ENCODE assay signal across 43 mouse cellular contexts in genomic region chr1:161139496-161139895, GRCm38 (mm10). TPM values are rescaled to one million over a fixed set of nuclear protein-coding genes. Genes with fewer than 3 reads are reported as not detected.
DNase-seq lines count a peak whose midpoint lies in the region; ATAC-seq and TF ChIP-seq lines count a peak whose summit lies in the region.
"Had no signal": no experiment of that assay in that cellular context is flagged by ENCODE, and none has a peak within 500 bp of the region (broad histone marks: within the 10 kb centered on the region; RNA-seq: fewer than 3 reads in every experiment).

No protein-coding gene starts in this region.

- TF ChIP-seq CTCF in liver, postnatal 0 days (IDR thresholded peaks at IDR 0.05; ENCODE audit: low read depth), result no peak
- no peak for TF ChIP-seq CTCF in CH12.LX (conservative IDR thresholded peaks at IDR 0.05 in 1 of 2, IDR thresholded peaks at IDR 0.05 in 1 of 2; ENCODE audit: low read depth in 2 of 2, low read length in 2 of 2)
- no peak for TF ChIP-seq CTCF in gastrocnemius, adult 2 months (IDR thresholded peaks at IDR 0.05)

- H3K4me3 ChIP-seq in liver, postnatal 0 days (ENCODE audit: low read depth, low read length), result no peak overlapping the region
- H3K4me3 ChIP-seq in liver, embryonic 11.5 days (ENCODE audit: low read depth, low read length), result no peak overlapping the region
- no peak overlapping the region for H3K4me3 ChIP-seq in CH12.LX (replicated peaks in 1 of 3; ENCODE audit: low read depth in 2 of 3, low read length in 2 of 3, poor library complexity in 1 of 3)
- no peak overlapping the region for H3K4me3 ChIP-seq in gastrocnemius, adult 2 months
- H3K4me3 ChIP-seq: embryonic facial prominence, embryonic 10.5 days; embryonic facial prominence, embryonic 15.5 days; forebrain, embryonic 12.5 days; heart, embryonic 10.5 days; heart, embryonic 15.5 days; hindbrain, embryonic 12.5 days; limb, embryonic 12.5 days; megakaryocyte, embryonic 14.5 days; midbrain, embryonic 12.5 days; neural tube, embryonic 13.5 days had no signal

- H3K4me2 ChIP-seq in liver, postnatal 0 days (ENCODE audit: low read depth, low read length), result no peak overlapping the region
- H3K4me2 ChIP-seq in liver, embryonic 11.5 days, result no peak overlapping the region
- no peak overlapping the region for H3K4me2 ChIP-seq in CH12.LX (ENCODE audit: insufficient read depth, low read depth, poor library complexity, severe bottlenecking)
- H3K4me2 ChIP-seq: embryonic facial prominence, embryonic 15.5 days; forebrain, embryonic 12.5 days; heart, embryonic 15.5 days; hindbrain, embryonic 12.5 days; limb, embryonic 12.5 days; lung, embryonic 14.5 days; midbrain, embryonic 12.5 days; neural tube, embryonic 13.5 days had no signal

- no peaks in the 10 kb centered on the region for H3K9me3 ChIP-seq in liver, postnatal 0 days (ENCODE audit: low read length)
- H3K9me3 ChIP-seq in liver, embryonic 11.5 days (ENCODE audit: control insufficient read depth, low read length), result no peaks in the 10 kb centered on the region
- no peaks in the 10 kb centered on the region for H3K9me3 ChIP-seq in CH12.LX (replicated peaks; ENCODE audit: low read length)
- H3K9me3 ChIP-seq: embryonic facial prominence, embryonic 10.5 days; embryonic facial prominence, embryonic 15.5 days; forebrain, embryonic 12.5 days; heart, embryonic 10.5 days; heart, embryonic 15.5 days; hindbrain, embryonic 12.5 days; limb, embryonic 12.5 days; megakaryocyte, embryonic 14.5 days; midbrain, embryonic 12.5 days; neural tube, embryonic 13.5 days had no signal

- in situ Hi-C loops in CH12.LX (cut with MboI; ENCODE audit: low pct_ligation_motif_present, low pct_unique_long_range_greater_than_20kb, low sequenced_read_pairs), result no loop called here

- H3K36me3 ChIP-seq in liver, postnatal 0 days (replicated peaks; ENCODE audit: insufficient read depth, low read length), result no peaks in the 10 kb centered on the region
- H3K36me3 ChIP-seq in liver, embryonic 11.5 days (ENCODE audit: control insufficient read depth, insufficient read depth, low read length), result no peaks in the 10 kb centered on the region
- H3K36me3 ChIP-seq in CH12.LX (replicated peaks in 1 of 2; ENCODE audit: control insufficient read depth in 1 of 2, insufficient read depth in 1 of 2, low read length in 1 of 2), result no peaks in the 10 kb centered on the region
- H3K36me3 ChIP-seq: embryonic facial prominence, embryonic 10.5 days; embryonic facial prominence, embryonic 15.5 days; forebrain, embryonic 12.5 days; heart, embryonic 10.5 days; heart, embryonic 15.5 days; hindbrain, embryonic 12.5 days; limb, embryonic 12.5 days; midbrain, embryonic 12.5 days; neural tube, embryonic 13.5 days had no signal

- H3K4me1 ChIP-seq in liver, postnatal 0 days (ENCODE audit: insufficient read depth), result no peaks in the 10 kb centered on the region
- H3K4me1 ChIP-seq in liver, embryonic 11.5 days (replicated peaks; ENCODE audit: control insufficient read depth, insufficient read depth, low read length), result 0 out of 2 replicates have a peak, but pooled peaks cover 3% of the 10 kb centered on the region
- peaks cover 3 to 8% of the 10 kb centered on the region in 2 experiments; a peak in 3 of 4 replicates for H3K4me1 ChIP-seq in CH12.LX (ENCODE audit: control insufficient read depth in 1 of 2, insufficient read depth in 2 of 2)
- H3K4me1 ChIP-seq: limb, embryonic 12.5 days; midbrain, embryonic 12.5 days had no signal

- 50% methylated on average over 2 of the region's 2 CpGs for WGBS in liver, postnatal 0 days (ENCODE audit: insufficient replicate concordance)
- WGBS in liver, embryonic 11.5 days, result 66% methylated on average over 2 of the region's 2 CpGs

- H3K27me3 ChIP-seq in liver, postnatal 0 days (ENCODE audit: insufficient read depth, low read length), result 0 out of 2 replicates have a peak, but pooled peaks cover 7% of the 10 kb centered on the region
- H3K27me3 ChIP-seq in liver, embryonic 11.5 days (replicated peaks; ENCODE audit: control insufficient read depth, insufficient read depth, low read length), result peaks cover 2% of the 10 kb centered on the region; the same call in 1 of the 2 replicates
- no peaks in the 10 kb centered on the region for H3K27me3 ChIP-seq in CH12.LX (replicated peaks)
- H3K27me3 ChIP-seq: embryonic facial prominence, embryonic 15.5 days; heart, embryonic 15.5 days; limb, embryonic 12.5 days; midbrain, embryonic 12.5 days; Patski had no signal

- ATAC-seq in liver, postnatal 0 days, result 0 out of 2 replicates have a peak, but pooled peaks have one; percentile 27
- ATAC-seq in liver, embryonic 11.5 days (replicated peaks; ENCODE audit: low FRiP score), result no peak
- ATAC-seq in megakaryocyte, adult 5-6 weeks (ENCODE audit: poor library complexity, severe bottlenecking), result peak; percentile 98
- ATAC-seq: forebrain, postnatal 0 days; hindbrain, postnatal 0 days; intestine, embryonic 16.5 days; Patski had no signal

- TF ChIP-seq EP300 in liver, postnatal 0 days (IDR thresholded peaks at IDR 0.05; ENCODE audit: low read depth), result no peak
- TF ChIP-seq EP300 in CH12.LX (IDR thresholded peaks at IDR 0.05; ENCODE audit: low read length), result peak; percentile 41; the same call in 1 of the 2 replicates

- H3K9ac ChIP-seq in liver, postnatal 0 days (replicated peaks), result no peak overlapping the region
- no peak overlapping the region for H3K9ac ChIP-seq in liver, embryonic 11.5 days (ENCODE audit: low read depth, low read length)
- no peak overlapping the region for H3K9ac ChIP-seq in CH12.LX (ENCODE audit: insufficient read depth, low read depth)
- H3K9ac ChIP-seq: embryonic facial prominence, embryonic 15.5 days; forebrain, embryonic 12.5 days; forebrain, postnatal 0 days; heart, embryonic 15.5 days; hindbrain, embryonic 12.5 days; limb, embryonic 12.5 days; lung, embryonic 14.5 days; midbrain, embryonic 12.5 days; neural tube, embryonic 13.5 days had no signal

- no peak for TF ChIP-seq RAD21 in CH12.LX (IDR thresholded peaks at IDR 0.05; ENCODE audit: low read depth, low read length)

- intact Hi-C loops in gastrocnemius, adult 2 months (cut with DNase I), result no loop called here

- no peak for TF ChIP-seq POLR2A in CH12.LX (IDR thresholded peaks at IDR 0.05; ENCODE audit: low read depth, low read length)

- no peak overlapping the region for H3K27ac ChIP-seq in liver, postnatal 0 days (ENCODE audit: low read depth)
- H3K27ac ChIP-seq in liver, embryonic 11.5 days (ENCODE audit: low read depth, low read length), result no peak overlapping the region
- H3K27ac ChIP-seq in CH12.LX (ENCODE audit: insufficient read depth, low read depth), result no peak overlapping the region
- H3K27ac ChIP-seq in gastrocnemius, adult 2 months, result no peak overlapping the region
- H3K27ac ChIP-seq: embryonic facial prominence, embryonic 10.5 days; embryonic facial prominence, embryonic 15.5 days; forebrain, embryonic 12.5 days; heart, embryonic 10.5 days; heart, embryonic 15.5 days; hindbrain, embryonic 12.5 days; hindbrain, postnatal 0 days; limb, embryonic 12.5 days; midbrain, embryonic 12.5 days; neural tube, embryonic 13.5 days; stomach, postnatal 0 days had no signal

- dilution Hi-C loops in CH12.LX (cut with MboI; ENCODE audit: extremely low pct_ligation_motif_present, extremely low pct_unique_long_range_greater_than_20kb, low sequenced_read_pairs), result no loop called here

- DNase-seq in liver, postnatal 0 days, result no peak
- no peak for DNase-seq in liver, embryonic 11.5 days (ENCODE audit: low spot score)
- peak; percentile 43 for DNase-seq in CH12.LX (ENCODE audit: extremely low read depth)
- no peak for DNase-seq in thymus, postnatal 25 days
- DNase-seq in Muller cell, postnatal 12 days (ENCODE audit: inconsistent ontology term), result no peak
- DNase-seq in gastrocnemius, adult 2 months, result no peak
- DNase-seq: adrenal gland, postnatal 10 days; cerebellum, adult 11 months; cerebellum, adult 9-10 months; forebrain, postnatal 0 days; gastrocnemius, postnatal 10 days; kidney, adult 9 months; kidney, postnatal 10 days; layer of hippocampus, adult 9-11 months; lung, embryonic 14.5 days; lung, postnatal 14 days; right cerebral cortex, postnatal 14 days; thymus, adult 18-20 months; thymus, postnatal 36 days had no signal

- H3K79me2 ChIP-seq in CH12.LX (replicated peaks; ENCODE audit: control insufficient read depth, extremely low read depth, insufficient read depth, poor library complexity, severe bottlenecking), result no peaks in the 10 kb centered on the region

TF ChIP-seq in CH12.LX, 34 proteins besides CTCF, POLR2A, EP300 and RAD21 (continues in another document):
- TF ChIP-seq MXI1 (IDR thresholded peaks at IDR 0.05; ENCODE audit: low read depth, low read length) (no peak), BHLHE40 (IDR thresholded peaks at IDR 0.05; ENCODE audit: low read depth, low read length) (no peak), ZNF384 (IDR thresholded peaks at IDR 0.05; ENCODE audit: low read depth, low read length) (no peak), POLR2AphosphoS2 (IDR thresholded peaks at IDR 0.05; ENCODE audit: low read depth, low read length) (no peak), MEF2A (IDR thresholded peaks at IDR 0.05; ENCODE audit: borderline replicate concordance, low read depth, low read length) (no peak)

RNA-seq across cellular contexts. Expression of gene Ankrd45, which starts 3.0 kb away (rescaled TPM):
- polyA plus RNA-seq in liver, postnatal 0 days (2015; fragmentation: Nextera tagmentation; extraction: Ambion mirVana), result not detected in 2 replicates
- 0.53 and 0.74 TPM in 2 replicates for polyA plus RNA-seq in liver, embryonic 11.5 days (2014; fragmentation: Nextera tagmentation; extraction: Ambion mirVana)
- total RNA-seq in CH12.LX (2012; rRNA removed) (not detected in 2 replicates), CH12.LX (2014; rRNA removed) (not detected in 2 replicates)
- 0.23 TPM in 1 of 2 replicates, not detected in the other for polyA plus RNA-seq in CH12.LX (2012; ENCODE audit: insufficient read length, low read depth)
- total RNA-seq in megakaryocyte, adult 5-6 weeks (2015), result not detected in 2 replicates
- total RNA-seq in megakaryocyte, adult 5-6 weeks (2017), result not detected in 2 replicates
- total RNA-seq in gastrocnemius, adult 2 months (2021), result not detected
- total RNA-seq: liver, adult 2 months had no signal
- polyA plus RNA-seq: liver, adult 2 months; small intestine, adult 2 months had no signal

RNA-seq across cellular contexts. Expression of gene Klhl20, which starts 8.2 kb away (rescaled TPM):
- polyA plus RNA-seq in liver, postnatal 0 days (2015; fragmentation: Nextera tagmentation; extraction: Ambion mirVana), result 3.6 and 3.9 TPM in 2 replicates
- 14.6 and 16.0 TPM in 2 replicates for polyA plus RNA-seq in liver, embryonic 11.5 days (2014; fragmentation: Nextera tagmentation; extraction: Ambion mirVana)
- 8.3 and 9.7 TPM in 2 replicates for total RNA-seq in CH12.LX (2012; rRNA removed)
- 7.2 and 7.9 TPM in 2 replicates for total RNA-seq in CH12.LX (2014; rRNA removed)
- polyA plus RNA-seq in CH12.LX (2012; ENCODE audit: insufficient read length, low read depth), result 16.0 and 16.3 TPM in 2 replicates
- total RNA-seq in megakaryocyte, adult 5-6 weeks (2015), result 28.1 and 30.4 TPM in 2 replicates
- 20.3 and 23.0 TPM in 2 replicates for total RNA-seq in megakaryocyte, adult 5-6 weeks (2017)
- 1 to 10 TPM; 7.2 to 8.2 TPM for total RNA-seq in gastrocnemius, adult 2 months (2021)

RNA-seq across cellular contexts. Expression of gene Tex50, which starts 19.6 kb away (rescaled TPM):
- polyA plus RNA-seq in liver, postnatal 0 days (2015; fragmentation: Nextera tagmentation; extraction: Ambion mirVana), result not detected in 2 replicates
- not detected in 2 replicates for polyA plus RNA-seq in liver, embryonic 11.5 days (2014; fragmentation: Nextera tagmentation; extraction: Ambion mirVana)
- not detected in 2 replicates for total RNA-seq in CH12.LX (2012; rRNA removed)
- total RNA-seq in CH12.LX (2014; rRNA removed), result not detected in 2 replicates
- polyA plus RNA-seq in CH12.LX (2012; ENCODE audit: insufficient read length, low read depth), result not detected in 2 replicates
- not detected in 2 replicates for total RNA-seq in megakaryocyte, adult 5-6 weeks (2015)
- not detected in 2 replicates for total RNA-seq in megakaryocyte, adult 5-6 weeks (2017)
- total RNA-seq in gastrocnemius, adult 2 months (2021), result not detected
- total RNA-seq: adrenal gland, postnatal 10 days; ES-E14; forebrain, postnatal 0 days; gastrocnemius, postnatal 10 days; heart, postnatal 25 days; hindbrain, postnatal 0 days; left cerebral cortex, adult 18-20 months; left cerebral cortex, postnatal 14 days; liver, adult 2 months; midbrain, postnatal 0 days had no signal
- polyA plus RNA-seq: cortical plate, adult 2 months; hindbrain, embryonic 12.5 days; intestine, embryonic 16.5 days; large intestine, adult 2 months; liver, adult 2 months; lung, embryonic 14.5 days; Patski; small intestine, adult 2 months; stomach, postnatal 0 days had no signal
